Mouse (Mus musculus): Measurements from ENCODE around the gene Olfr1253. TPM values are rescaled to one million over a fixed set of nuclear protein-coding genes. Genes with fewer than 3 reads are reported as not detected.

The Olfr1253 gene
- total RNA-seq (2015; ENCODE audit: low replicate concordance) (not detected in 2 replicates), total RNA-seq (2017; ENCODE audit: low replicate concordance) (0.42 TPM in 1 of 2 replicates, not detected in the other)

DNA sequence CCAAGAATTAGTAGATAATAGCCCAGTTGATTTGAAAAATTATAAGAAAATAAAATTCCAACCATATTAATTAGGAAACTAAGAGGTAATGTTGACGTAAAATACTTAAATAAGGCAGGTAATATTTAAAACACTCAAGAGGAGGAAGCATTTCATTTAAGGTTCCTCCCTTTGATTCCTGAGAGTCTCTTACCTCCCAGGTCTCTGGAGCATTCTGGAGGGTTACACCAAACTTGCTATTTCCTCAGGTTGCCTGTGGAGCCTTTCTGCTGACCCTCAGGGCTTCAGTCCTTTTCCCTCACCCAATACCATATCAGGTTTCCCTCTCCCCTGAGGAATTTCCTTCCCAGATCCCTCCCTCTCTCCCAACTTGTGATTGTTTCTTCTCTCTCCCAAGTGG is at the start of gene Olfr1253:
Gene Olfr1253 (minus strand): TSS at position 101 of the 400 bp plus-strand sequence.
- no peak for ATAC-seq (replicated peaks; ENCODE audit: low FRiP score, poor library complexity, severe bottlenecking)

DNA sequence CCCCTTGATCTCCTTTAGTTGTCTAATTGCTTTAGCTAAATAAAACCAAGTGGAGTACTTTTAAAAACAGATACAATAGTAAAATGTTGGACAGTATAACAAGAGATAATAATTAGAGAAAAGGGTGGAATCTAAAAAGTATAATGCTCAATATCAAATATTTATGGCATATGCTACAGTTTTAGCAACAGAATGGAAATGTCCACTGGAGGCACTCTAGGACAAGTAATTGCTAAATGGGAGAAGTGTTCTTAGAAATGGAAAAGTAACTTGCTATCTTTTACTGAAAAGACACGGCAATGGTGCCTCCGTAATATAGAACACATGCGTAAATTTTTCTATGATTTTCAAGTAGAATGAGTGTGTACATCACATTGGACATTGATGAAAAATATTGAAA is 42.7 kb upstream of the Olfr1253 start:
- ATAC-seq (replicated peaks; ENCODE audit: low FRiP score, poor library complexity, severe bottlenecking), result no peak

DNA sequence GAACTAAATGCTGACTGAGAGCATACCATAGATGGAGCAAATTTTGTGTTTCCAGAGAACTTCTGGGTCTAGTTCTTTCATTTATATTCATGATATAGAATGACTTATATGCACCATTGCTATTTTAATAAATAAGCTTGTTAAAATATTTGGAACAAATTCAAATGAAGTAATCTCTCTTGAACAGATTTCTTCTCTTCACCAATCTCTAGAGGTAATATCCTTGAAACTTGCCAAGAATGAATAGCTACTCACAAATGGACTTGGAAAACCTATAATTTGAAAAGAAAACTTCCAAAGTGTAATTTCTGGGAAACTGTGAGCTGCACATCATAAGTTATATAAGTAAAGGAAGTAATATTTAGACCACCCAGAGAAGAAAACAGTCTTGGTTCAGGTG is 36.6 kb upstream of the Olfr1253 start, which contains the start of gene Olfr1254:
Gene Olfr1254 (minus strand): TSS at position 101 of the 400 bp plus-strand sequence.
- ATAC-seq (replicated peaks; ENCODE audit: low FRiP score, poor library complexity, severe bottlenecking), result no peak

DNA sequence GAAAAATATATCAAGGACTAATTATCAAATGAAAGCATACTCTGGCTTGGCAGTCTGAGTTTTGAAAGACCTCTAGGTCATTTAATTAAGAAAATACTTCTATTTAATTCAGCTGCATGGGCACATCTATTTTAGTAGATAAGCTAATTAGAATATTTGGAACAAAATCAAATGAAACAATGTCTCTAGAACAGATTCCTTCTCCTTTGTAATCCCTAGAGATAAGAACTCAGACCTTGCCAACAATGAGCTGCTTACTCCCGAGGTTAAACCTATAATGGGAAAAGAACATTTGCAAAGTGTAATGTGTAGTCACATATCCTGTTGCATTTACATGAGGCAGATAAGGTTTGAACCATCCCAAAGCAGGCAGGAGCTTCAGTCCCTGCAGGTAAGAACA is 32.0 kb downstream of the Olfr1253 start, which contains the start of gene Olfr1252:
Gene Olfr1252 (minus strand): TSS at position 101 of the 400 bp plus-strand sequence.
- ATAC-seq (replicated peaks; ENCODE audit: low FRiP score, poor library complexity, severe bottlenecking), result no peak

Other genes starting within 250 kb of the Olfr1253 start
- gene Olfr1243, start 225.6 kb downstream of the Olfr1253 start, total RNA-seq (2015; ENCODE audit: low replicate concordance), result not detected in 2 replicates
- not detected in 2 replicates for gene Olfr1243, start 225.6 kb downstream of the Olfr1253 start, total RNA-seq (2017; ENCODE audit: low replicate concordance)
- gene Olfr1245, start 178.6 kb downstream of the Olfr1253 start, total RNA-seq (2015; ENCODE audit: low replicate concordance), result not detected in 2 replicates
- 2.1 TPM in 1 of 2 replicates, not detected in the other for gene Olfr1245, start 178.6 kb downstream of the Olfr1253 start, total RNA-seq (2017; ENCODE audit: low replicate concordance)
- not detected in 2 replicates for gene Olfr1246, start 163.9 kb downstream of the Olfr1253 start, total RNA-seq (2015; ENCODE audit: low replicate concordance)
- gene Olfr1246, start 163.9 kb downstream of the Olfr1253 start, total RNA-seq (2017; ENCODE audit: low replicate concordance), result not detected in 2 replicates
- gene Olfr1247, start 143.0 kb downstream of the Olfr1253 start, total RNA-seq (2015; ENCODE audit: low replicate concordance), result not detected in 2 replicates
- not detected in 2 replicates for gene Olfr1247, start 143.0 kb downstream of the Olfr1253 start, total RNA-seq (2017; ENCODE audit: low replicate concordance)
- gene Olfr1248, start 138.8 kb downstream of the Olfr1253 start, total RNA-seq (2015; ENCODE audit: low replicate concordance), result not detected in 2 replicates
- gene Olfr1248, start 138.8 kb downstream of the Olfr1253 start, total RNA-seq (2017; ENCODE audit: low replicate concordance), result not detected in 2 replicates
- gene Olfr1249, start 122.1 kb downstream of the Olfr1253 start, total RNA-seq (2015; ENCODE audit: low replicate concordance), result not detected in 2 replicates
- gene Olfr1249, start 122.1 kb downstream of the Olfr1253 start, total RNA-seq (2017; ENCODE audit: low replicate concordance), result not detected in 2 replicates
- gene Olfr1250, start 95.6 kb downstream of the Olfr1253 start, total RNA-seq (2015; ENCODE audit: low replicate concordance), result not detected in 2 replicates
- gene Olfr1250, start 95.6 kb downstream of the Olfr1253 start, total RNA-seq (2017; ENCODE audit: low replicate concordance), result not detected in 2 replicates
- gene Olfr1251, start 85.2 kb downstream of the Olfr1253 start, total RNA-seq (2015; ENCODE audit: low replicate concordance), result not detected in 2 replicates
- gene Olfr1251, start 85.2 kb downstream of the Olfr1253 start, total RNA-seq (2017; ENCODE audit: low replicate concordance), result not detected in 2 replicates
- gene Olfr1252, start 32.1 kb downstream of the Olfr1253 start, total RNA-seq (2015; ENCODE audit: low replicate concordance), result not detected in 2 replicates
- gene Olfr1252, start 32.1 kb downstream of the Olfr1253 start, total RNA-seq (2017; ENCODE audit: low replicate concordance), result not detected in 2 replicates
- not detected in 2 replicates for gene Olfr1254, start 36.5 kb upstream of the Olfr1253 start, total RNA-seq (2015; ENCODE audit: low replicate concordance)
- not detected in 2 replicates for gene Olfr1254, start 36.5 kb upstream of the Olfr1253 start, total RNA-seq (2017; ENCODE audit: low replicate concordance)
- not detected in 2 replicates for gene Olfr1255, start 55.0 kb upstream of the Olfr1253 start, total RNA-seq (2015; ENCODE audit: low replicate concordance)
- not detected in 2 replicates for gene Olfr1255, start 55.0 kb upstream of the Olfr1253 start, total RNA-seq (2017; ENCODE audit: low replicate concordance)
- not detected in 2 replicates for gene Olfr1256, start 84.5 kb upstream of the Olfr1253 start, total RNA-seq (2015; ENCODE audit: low replicate concordance)
- gene Olfr1256, start 84.5 kb upstream of the Olfr1253 start, total RNA-seq (2017; ENCODE audit: low replicate concordance), result not detected in 2 replicates
- gene Olfr48, start 91.1 kb upstream of the Olfr1253 start, total RNA-seq (2015; ENCODE audit: low replicate concordance), result not detected in 2 replicates
- gene Olfr48, start 91.1 kb upstream of the Olfr1253 start, total RNA-seq (2017; ENCODE audit: low replicate concordance), result not detected in 2 replicates
- not detected in 2 replicates for gene Olfr1257, start 121.3 kb upstream of the Olfr1253 start, total RNA-seq (2015; ENCODE audit: low replicate concordance)
- gene Olfr1257, start 121.3 kb upstream of the Olfr1253 start, total RNA-seq (2017; ENCODE audit: low replicate concordance), result not detected in 2 replicates
- not detected in 2 replicates for gene Olfr1258, start 170.2 kb upstream of the Olfr1253 start, total RNA-seq (2015; ENCODE audit: low replicate concordance)
- gene Olfr1258, start 170.2 kb upstream of the Olfr1253 start, total RNA-seq (2017; ENCODE audit: low replicate concordance), result not detected in 2 replicates
- not detected in 2 replicates for gene Olfr1259, start 191.6 kb upstream of the Olfr1253 start, total RNA-seq (2015; ENCODE audit: low replicate concordance)
- gene Olfr1259, start 191.6 kb upstream of the Olfr1253 start, total RNA-seq (2017; ENCODE audit: low replicate concordance), result 0.56 TPM in 1 of 2 replicates, not detected in the other
- not detected in 2 replicates for gene Olfr1260, start 217.2 kb upstream of the Olfr1253 start, total RNA-seq (2015; ENCODE audit: low replicate concordance)
- not detected in 2 replicates for gene Olfr1260, start 217.2 kb upstream of the Olfr1253 start, total RNA-seq (2017; ENCODE audit: low replicate concordance)
- not detected in 2 replicates for gene Olfr1261, start 234.1 kb upstream of the Olfr1253 start, total RNA-seq (2015; ENCODE audit: low replicate concordance)
- gene Olfr1261, start 234.1 kb upstream of the Olfr1253 start, total RNA-seq (2017; ENCODE audit: low replicate concordance), result 0.28 TPM in 1 of 2 replicates, not detected in the other
- gene Olfr1262, start 243.1 kb upstream of the Olfr1253 start, total RNA-seq (2015; ENCODE audit: low replicate concordance), result not detected in 2 replicates
- not detected in 2 replicates for gene Olfr1262, start 243.1 kb upstream of the Olfr1253 start, total RNA-seq (2017; ENCODE audit: low replicate concordance)